Mouse (Mus musculus) CH12.LX (cell line): ENCODE data around the gene Evi5l. TPM values are rescaled to one million over a fixed set of nuclear protein-coding genes. Genes with fewer than 3 reads are reported as not detected.

Source experiments
- DNase-seq: peaks from one replicate; pipeline ENCODE4 v3.0.0-alpha.2; 2013; ENCODE audit errors: extremely low read depth
- H3K27ac ChIP-seq: 2 replicates; pipeline ENCODE4 v1.5.1; 2012; ENCODE audit warnings: low read depth, mild to moderate bottlenecking, control low read depth, moderate library complexity; ENCODE audit not compliant: insufficient read depth
- H3K27me3 ChIP-seq: replicated peaks from 2 replicates; pipeline ENCODE3; 2012; ENCODE audit warnings: inconsistent platforms
- H3K36me3 ChIP-seq, 2 experiments: replicated peaks in 1 of 2; 2 replicates each; pipeline versions ENCODE3 to v1.6.1; 2012; ENCODE audit warnings: inconsistent platforms in 1 of 2, low read length in 1 of 2, mild to moderate bottlenecking in 1 of 2, mixed read lengths in 1 of 2, moderate library complexity in 1 of 2; ENCODE audit not compliant: control insufficient read depth in 1 of 2, insufficient read depth in 1 of 2
- H3K4me1 ChIP-seq, 2 experiments: 2 replicates each; pipeline ENCODE4 v1.6.1; 2012; ENCODE audit warnings: inconsistent platforms in 1 of 2, moderate library complexity in 1 of 2; ENCODE audit not compliant: insufficient read depth in 2 of 2, control insufficient read depth in 1 of 2
- H3K4me2 ChIP-seq: 2 replicates; pipeline ENCODE4 v1.6.1; 2012; ENCODE audit warnings: low read depth, mild to moderate bottlenecking, control low read depth; ENCODE audit not compliant: poor library complexity, insufficient read depth, severe bottlenecking
- H3K4me3 ChIP-seq, 3 experiments: fragments of 150-350 bp in 1 of 3; sonication (generic) in 1 of 3; replicated peaks in 1 of 3; 2 replicates each; pipeline versions ENCODE3 to v1.5.1; 2011 to 2012; ENCODE audit warnings: low read depth in 2 of 3, low read length in 2 of 3, mild to moderate bottlenecking in 2 of 3, moderate library complexity in 2 of 3, control low read depth in 1 of 3, improper control_type of control experiment in 1 of 3, inconsistent platforms in 1 of 3, mixed read lengths in 1 of 3; ENCODE audit not compliant: poor library complexity in 1 of 3
- H3K79me2 ChIP-seq: replicated peaks from 2 replicates; pipeline ENCODE4 v1.6.1; 2012; ENCODE audit warnings: mild to moderate bottlenecking, moderate library complexity; ENCODE audit not compliant: control insufficient read depth, poor library complexity, insufficient read depth, severe bottlenecking; ENCODE audit errors: extremely low read depth
- H3K9ac ChIP-seq: 2 replicates; pipeline ENCODE4 v1.6.1; 2012; ENCODE audit warnings: low read depth, mild to moderate bottlenecking, control low read depth, moderate library complexity; ENCODE audit not compliant: insufficient read depth
- H3K9me3 ChIP-seq: replicated peaks from 2 replicates; pipeline ENCODE3; 2012; ENCODE audit warnings: low read length, inconsistent platforms, mixed read lengths
- BHLHE40 ChIP-seq: IDR thresholded peaks from 2 replicates; pipeline ENCODE4 v1.6.1; 2011; ENCODE audit warnings: mild to moderate bottlenecking, low read depth, low read length, improper control_type of control experiment
- CHD1 ChIP-seq: IDR thresholded peaks from 2 replicates; pipeline ENCODE4 v1.6.1; 2012; ENCODE audit warnings: low read depth, low read length, improper control_type of control experiment, inconsistent platforms
- CHD2 ChIP-seq: IDR thresholded peaks from 2 replicates; pipeline ENCODE4 v1.6.1; 2011; ENCODE audit warnings: low read length, improper control_type of control experiment
- CTCF ChIP-seq, 2 experiments: IDR thresholded peaks in 1 of 2; conservative IDR thresholded peaks in 1 of 2; 2 replicates each; pipeline ENCODE4 v1.5.1; 2011 to 2012; ENCODE audit warnings: low read depth in 2 of 2, low read length in 2 of 2, improper control_type of control experiment in 1 of 2, inconsistent platforms in 1 of 2, mild to moderate bottlenecking in 1 of 2, moderate library complexity in 1 of 2
- E2F4 ChIP-seq: IDR thresholded peaks from 2 replicates; pipeline ENCODE4 v1.6.1; 2011; ENCODE audit warnings: low read depth, low read length, improper control_type of control experiment; ENCODE audit not compliant: insufficient replicate concordance
- ELF1 ChIP-seq: IDR thresholded peaks from 2 replicates; pipeline ENCODE4 v1.6.1; 2014; ENCODE audit warnings: low read depth, mild to moderate bottlenecking, inconsistent platforms, low read length, improper control_type of control experiment
- EP300 ChIP-seq: IDR thresholded peaks from 2 replicates; pipeline ENCODE4 v1.6.1; 2011; ENCODE audit warnings: low read length, improper control_type of control experiment
- HCFC1 ChIP-seq: IDR thresholded peaks from 2 replicates; pipeline ENCODE4 v1.6.1; 2012; ENCODE audit warnings: low read depth, mild to moderate bottlenecking, inconsistent platforms, low read length, improper control_type of control experiment
- JUN ChIP-seq: IDR thresholded peaks from 2 replicates; pipeline ENCODE4 v1.6.1; 2011; ENCODE audit warnings: low read depth, mild to moderate bottlenecking, low read length, improper control_type of control experiment, moderate library complexity; ENCODE audit not compliant: insufficient read depth
- JUND ChIP-seq: conservative IDR thresholded peaks from 2 replicates; pipeline ENCODE4 v1.6.1; 2011; ENCODE audit warnings: low read depth, low read length, improper control_type of control experiment
- KAT2A ChIP-seq: IDR thresholded peaks from 2 replicates; pipeline ENCODE4 v1.6.1; 2012; ENCODE audit warnings: low read length, improper control_type of control experiment, inconsistent platforms; ENCODE audit not compliant: insufficient replicate concordance
- MAFK ChIP-seq: IDR thresholded peaks from 2 replicates; pipeline ENCODE4 v1.6.1; 2011; ENCODE audit warnings: low read length, improper control_type of control experiment; ENCODE audit not compliant: insufficient replicate concordance
- MAZ ChIP-seq: IDR thresholded peaks from 2 replicates; pipeline ENCODE4 v1.6.1; 2012; ENCODE audit warnings: low read depth, mild to moderate bottlenecking, inconsistent platforms, low read length, improper control_type of control experiment, moderate library complexity
- MEF2A ChIP-seq: IDR thresholded peaks from 2 replicates; pipeline ENCODE4 v1.6.1; 2014; ENCODE audit warnings: low read depth, mild to moderate bottlenecking, inconsistent platforms, low read length, improper control_type of control experiment, borderline replicate concordance
- MXI1 ChIP-seq: IDR thresholded peaks from 2 replicates; pipeline ENCODE4 v1.6.1; 2011; ENCODE audit warnings: mild to moderate bottlenecking, low read depth, low read length, improper control_type of control experiment
- MYC ChIP-seq: IDR thresholded peaks from 2 replicates; pipeline ENCODE4 v1.6.1; 2011; ENCODE audit warnings: low read depth, mild to moderate bottlenecking, improper control_type of control experiment, low read length
- NELFE ChIP-seq: IDR thresholded peaks from 2 replicates; pipeline ENCODE4 v1.6.1; 2011; ENCODE audit warnings: low read depth, low read length, improper control_type of control experiment
- NRF1 ChIP-seq: IDR thresholded peaks from 2 replicates; pipeline ENCODE4 v1.6.1; 2014; ENCODE audit warnings: low read depth, mild to moderate bottlenecking, inconsistent platforms, low read length, improper control_type of control experiment, moderate library complexity
- POLR2AphosphoS2 ChIP-seq: IDR thresholded peaks from 2 replicates; pipeline ENCODE4 v1.6.1; 2011; ENCODE audit warnings: low read depth, low read length, improper control_type of control experiment
- RAD21 ChIP-seq: IDR thresholded peaks from 2 replicates; pipeline ENCODE4 v1.6.1; 2011; ENCODE audit warnings: low read depth, mild to moderate bottlenecking, low read length, improper control_type of control experiment, moderate library complexity
- RCOR1 ChIP-seq: conservative IDR thresholded peaks from 2 replicates; pipeline ENCODE4 v1.6.1; 2012; ENCODE audit warnings: low read depth, mild to moderate bottlenecking, inconsistent platforms, low read length, improper control_type of control experiment
- SMC3 ChIP-seq: IDR thresholded peaks from 2 replicates; pipeline ENCODE4 v1.6.1; 2011; ENCODE audit warnings: low read depth, low read length, improper control_type of control experiment
- TBP ChIP-seq: conservative IDR thresholded peaks from 2 replicates; pipeline ENCODE4 v1.6.1; 2011; ENCODE audit warnings: low read depth, low read length, improper control_type of control experiment
- TCF12 ChIP-seq: IDR thresholded peaks from 2 replicates; pipeline ENCODE4 v1.6.1; 2014; ENCODE audit warnings: low read depth, mild to moderate bottlenecking, inconsistent platforms, low read length, improper control_type of control experiment
- USF2 ChIP-seq: conservative IDR thresholded peaks from 2 replicates; pipeline ENCODE4 v1.6.1; 2011; ENCODE audit warnings: low read depth, low read length, improper control_type of control experiment
- ZC3H11A ChIP-seq: IDR thresholded peaks from 2 replicates; pipeline ENCODE4 v1.6.1; 2012; ENCODE audit warnings: low read depth, mild to moderate bottlenecking, inconsistent platforms, low read length, improper control_type of control experiment
- ZKSCAN1 ChIP-seq: IDR thresholded peaks from 2 replicates; pipeline ENCODE4 v1.6.1; 2012; ENCODE audit warnings: low read depth, inconsistent platforms, low read length, improper control_type of control experiment, borderline replicate concordance
- dilution Hi-C: fragments of 300-500 bp; cut with MboI; formaldehyde crosslinking; loops from 2 replicates; pipeline ENCODE4 v1.14.3; 2020; ENCODE audit warnings: low sequenced_read_pairs; ENCODE audit not compliant: extremely low pct_unique_long_range_greater_than_20kb, extremely low pct_ligation_motif_present
- in situ Hi-C: fragments of 300-500 bp; cut with MboI; formaldehyde crosslinking; loops from 3 replicates; pipeline ENCODE4 v1.14.3; 2019; ENCODE audit warnings: low sequenced_read_pairs, low pct_ligation_motif_present, low pct_unique_long_range_greater_than_20kb, mixed read lengths
- polyA plus RNA-seq: library from polyadenylated mRNA; unstranded; fragments of >175 nt; gene quantifications from 2 replicates; pipeline ENCODE4 v1.2.1, GENCODE M21; 2012; ENCODE audit warnings: low read depth; ENCODE audit not compliant: insufficient read length
- total RNA-seq, 2 experiments: library from RNA; depleted of rRNA; stranded (reverse); fragments of 300-350 nt in 1 of 2; fragments of >200 nt in 1 of 2; gene quantifications; 2 replicates each; pipeline ENCODE4 v1.2.3; 2012 to 2014

Evi5l gene
- total and polyA plus RNA-seq, 3 experiments, result 2.2 to 6.6 (median 3.6) TPM

DNA sequence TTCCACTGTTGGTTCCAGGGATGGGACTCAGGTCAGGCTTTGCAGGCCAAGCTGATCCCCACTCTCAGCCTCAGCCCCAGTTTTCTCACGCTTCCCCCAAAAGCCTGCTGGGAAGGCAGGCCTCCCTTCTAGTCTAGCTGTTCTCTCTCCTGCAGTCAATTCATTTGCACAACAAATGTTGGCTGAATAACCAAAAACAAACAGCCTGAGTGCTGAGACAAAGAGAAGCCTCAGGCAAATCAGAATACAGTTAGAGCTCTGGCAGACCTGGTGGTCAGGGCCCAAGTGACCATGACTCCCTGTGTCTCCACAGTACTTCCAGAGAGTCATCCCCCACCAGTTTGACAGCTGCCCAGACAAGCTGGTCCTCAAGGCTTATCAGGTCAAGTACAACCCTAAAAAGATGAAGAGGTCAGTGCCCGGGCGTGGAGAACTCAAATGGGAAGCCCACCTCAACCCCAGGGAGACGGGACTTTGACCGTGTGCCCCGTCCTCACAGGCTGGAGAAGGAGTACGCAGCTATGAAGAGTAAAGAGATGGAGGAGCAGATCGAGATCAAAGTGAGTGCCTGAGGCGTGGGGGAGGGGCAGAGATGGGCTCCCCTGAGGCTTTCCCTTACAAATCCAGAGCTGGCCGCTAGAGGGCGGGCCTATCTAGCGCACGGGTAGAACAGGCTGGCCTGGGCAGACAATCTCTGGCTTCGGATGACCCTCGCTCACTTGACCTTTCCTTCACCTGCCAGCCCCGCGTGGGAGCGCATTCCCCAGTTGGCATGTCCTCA, 26.6 kb downstream of the Evi5l start:
- TF ChIP-seq CTCF (conservative IDR thresholded peaks at IDR 0.05 in 1 of 2, IDR thresholded peaks at IDR 0.05 in 1 of 2; ENCODE audit: low read depth in 2 of 2, low read length in 2 of 2) (peak; percentile 67 to 87), TBP (no peak), ZC3H11A (no peak), KAT2A (0 out of 2 replicates have a peak, but pooled peaks have one; percentile 55), BHLHE40 (peak; percentile 39; the same call in 1 of the 2 replicates), SMC3 (peak; percentile 84), EP300 (no peak), HCFC1 (no peak), CHD2 (peak; percentile 91), MEF2A (0 out of 2 replicates have a peak, but pooled peaks have one; percentile 35), TCF12 (no peak), RAD21 (peak; percentile 81), ELF1 (no peak), MAFK (no peak), MYC (no peak)
- Histone ChIP-seq H3K36me3 (peaks cover 0 to 2% of the 10 kb centered on the region in 2 experiments), H3K4me2 (no peak overlapping the region), H3K27me3 (no peaks in the 10 kb centered on the region), H3K79me2 (no peaks in the 10 kb centered on the region), H3K4me1 (peaks cover 0 to 3% of the 10 kb centered on the region in 2 experiments; a peak in 1 of 4 replicates), H3K9ac (no peak overlapping the region), H3K9me3 (no peaks in the 10 kb centered on the region), H3K27ac (no peak overlapping the region), H3K4me3 (no peak overlapping the region)
- in situ Hi-C loops, result no loop called here
- dilution Hi-C loops, result no loop called here
- peak; percentile 71 for DNase-seq

DNA sequence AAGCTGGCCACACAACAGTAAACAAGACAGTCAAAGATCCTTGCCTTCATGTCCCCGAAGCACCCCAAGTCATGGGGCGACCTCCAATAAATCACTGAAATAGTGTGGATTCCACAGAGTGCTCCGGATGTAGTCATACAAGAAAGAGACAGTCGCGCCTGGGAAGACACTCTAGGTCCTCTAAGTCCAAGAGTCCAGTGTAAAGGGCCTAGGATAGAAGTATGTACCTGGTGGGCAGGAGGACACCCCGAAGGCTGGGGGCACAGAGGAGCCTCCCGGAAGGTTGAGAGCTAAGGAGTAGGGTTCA, 27.2 kb downstream of the Evi5l start:
- H3K4me3 ChIP-seq, result no peak overlapping the region
- no peak overlapping the region for H3K4me2 ChIP-seq
- no peaks in the 10 kb centered on the region for H3K27me3 ChIP-seq
- no peaks in the 10 kb centered on the region for H3K36me3 ChIP-seq
- DNase-seq, result no peak
- no peaks in the 10 kb centered on the region for H3K79me2 ChIP-seq
- dilution Hi-C loops, result no loop called here
- H3K27ac ChIP-seq, result no peak overlapping the region
- TF ChIP-seq MAZ, result no peak
- no peak for TF ChIP-seq CHD1
- no peak for TF ChIP-seq E2F4
- no peak for TF ChIP-seq NELFE
- no peak for TF ChIP-seq SMC3
- TF ChIP-seq ZKSCAN1, result no peak
- no peak for TF ChIP-seq POLR2AphosphoS2
- TF ChIP-seq JUN, result no peak
- no peak for TF ChIP-seq EP300
- no peak for TF ChIP-seq RCOR1
- TF ChIP-seq MXI1, result no peak
- no peak for TF ChIP-seq BHLHE40
- no peak for TF ChIP-seq TBP
- TF ChIP-seq ZC3H11A, result no peak
- TF ChIP-seq MAFK, result no peak
- TF ChIP-seq USF2, result no peak
- TF ChIP-seq NRF1, result no peak
- no peak for TF ChIP-seq JUND
- H3K9ac ChIP-seq, result no peak overlapping the region
- peaks cover 0 to 3% of the 10 kb centered on the region in 2 experiments; a peak in 1 of 4 replicates for H3K4me1 ChIP-seq
- in situ Hi-C loops, result no loop called here
- no peaks in the 10 kb centered on the region for H3K9me3 ChIP-seq
